Mouse (Mus musculus) ES-E14 (cell line): ENCODE measurements around the gene Jak3.

Experiments
- MAFK ChIP-seq: IDR thresholded peaks from 2 replicates; pipeline ENCODE4 v1.6.1; 2014; ENCODE audit warnings: mild to moderate bottlenecking, low read depth, low read length, inconsistent platforms; ENCODE audit not compliant: insufficient read depth
- ZNF384 ChIP-seq: IDR thresholded peaks from 2 replicates; pipeline ENCODE4 v1.6.1; 2012; ENCODE audit warnings: low read depth, low read length, inconsistent platforms

- no peak for TF ChIP-seq MAFK
- TF ChIP-seq ZNF384 = no peak
These were observed 21.5 kb upstream of the Jak3 start for GRCm38 (mm10) chr8:71654600-71654999.
